Mouse (Mus musculus) B cell, adult 62 days (primary cell): Measurements from ENCODE around the gene Olfr119. TPM values are rescaled to one million over a fixed set of nuclear protein-coding genes. Genes with fewer than 3 reads are reported as not detected.

Experiments used
- total RNA-seq: library from RNA; stranded (reverse); gene quantifications from 4 replicates; pipeline ENCODE4 v1.2.4, GENCODE M21; 2023

The Olfr119 gene
- total RNA-seq, result not detected in 4 replicates

DNA sequence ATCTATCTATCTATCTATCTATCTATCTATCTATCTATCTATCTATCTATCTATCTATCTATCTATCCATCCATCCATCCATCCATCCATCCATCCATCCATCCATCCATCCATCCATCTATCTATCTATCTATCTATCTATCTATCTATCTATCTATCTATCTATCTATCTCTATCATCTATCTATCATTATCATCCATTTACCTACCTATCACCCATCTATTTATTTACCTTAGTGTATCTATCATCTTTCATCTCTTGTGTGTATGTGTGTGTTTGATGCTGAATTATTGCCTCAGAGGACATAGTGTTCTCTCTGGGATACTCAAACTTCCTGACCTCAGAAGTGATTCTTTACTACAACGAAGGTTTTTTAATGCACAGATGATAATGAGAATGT is at the start of gene Olfr119:
Olfr119 (plus strand) TSS at position 301 of the 400 bp plus-strand sequence.

DNA sequence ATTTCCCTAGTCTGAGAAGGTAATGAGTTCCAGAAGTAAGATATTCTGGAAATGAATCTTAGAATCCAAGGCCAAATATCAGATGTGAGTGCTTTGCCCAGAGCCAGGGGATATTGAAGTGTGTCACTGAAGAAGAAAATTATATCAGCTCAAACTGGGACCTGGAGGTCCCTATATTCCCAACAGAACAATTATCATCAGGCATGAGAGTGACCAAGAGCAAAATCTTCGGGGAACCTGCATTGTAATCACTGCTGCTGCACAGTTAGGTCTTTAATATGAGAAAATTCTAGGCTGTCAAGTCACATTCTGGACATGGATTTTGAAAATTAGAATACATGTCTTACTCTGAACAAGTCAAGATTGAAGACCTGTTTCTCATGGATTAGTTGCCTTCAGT is 32.7 kb upstream of the Olfr119 start, which contains the start of gene Olfr117:
Olfr117 (minus strand) TSS at position 101 of the 400 bp plus-strand sequence.

DNA sequence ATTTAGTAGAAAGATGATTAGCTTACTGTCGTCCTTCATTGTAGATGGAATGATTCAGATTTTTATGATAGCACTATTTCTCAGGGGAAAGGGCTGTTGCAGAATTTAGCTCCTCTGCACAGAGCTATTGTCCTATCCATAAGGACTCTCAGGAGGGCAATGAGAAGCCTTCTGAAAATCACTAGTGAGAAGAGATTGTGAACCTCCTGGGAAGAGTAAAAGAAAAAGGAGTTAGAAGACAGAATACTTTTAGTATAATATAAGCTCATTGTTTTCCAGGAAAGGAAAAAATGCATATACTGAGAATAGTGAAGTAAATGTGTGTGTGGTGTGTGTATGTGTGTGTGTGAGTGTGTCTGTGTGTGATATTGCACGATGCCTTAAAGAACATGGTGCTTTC is 29.7 kb upstream of the Olfr119 start, which contains the start of gene Olfr118:
Olfr118 (plus strand) TSS at position 301 of the 400 bp plus-strand sequence.

DNA sequence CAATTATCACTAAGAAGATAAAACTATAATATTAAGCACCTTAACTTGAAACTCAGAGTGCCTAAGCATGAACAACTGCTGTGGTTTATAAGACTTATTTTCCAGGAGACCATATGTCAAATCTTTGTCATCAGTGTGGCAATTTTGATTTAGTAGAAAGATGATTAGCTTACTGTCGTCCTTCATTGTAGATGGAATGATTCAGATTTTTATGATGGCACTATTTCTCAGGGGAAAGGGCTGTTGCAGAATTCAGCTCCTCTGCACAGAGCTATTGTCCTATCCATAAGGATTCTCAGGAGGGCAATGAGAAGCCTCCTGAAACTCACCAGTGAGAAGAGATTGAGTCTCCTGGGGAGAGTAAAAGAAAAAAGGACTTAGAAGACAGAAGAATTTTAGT is 25.1 kb downstream of the Olfr119 start, which contains the start of gene Olfr120:
Olfr120 (plus strand) TSS at position 301 of the 400 bp plus-strand sequence.

Other genes starting within 250 kb of the Olfr119 start
- gene Olfr109, start 237.6 kb upstream of the Olfr119 start, total RNA-seq, result not detected in 4 replicates
- gene H2-M2, start 213.0 kb upstream of the Olfr119 start, total RNA-seq, result not detected in 4 replicates
- gene Olfr110, start 204.1 kb upstream of the Olfr119 start, total RNA-seq, result not detected in 4 replicates
- gene Olfr111, start 188.5 kb upstream of the Olfr119 start, total RNA-seq, result not detected in 4 replicates
- gene Olfr112, start 127.1 kb upstream of the Olfr119 start, total RNA-seq, result not detected in 4 replicates
- gene Olfr113, start 118.9 kb upstream of the Olfr119 start, total RNA-seq, result not detected in 4 replicates
- gene Olfr114, start 103.8 kb upstream of the Olfr119 start, total RNA-seq, result not detected in 4 replicates
- not detected in 4 replicates for gene Olfr115, start 69.5 kb upstream of the Olfr119 start, total RNA-seq
- gene Olfr116, start 69.4 kb upstream of the Olfr119 start, total RNA-seq, result not detected in 4 replicates
- not detected in 4 replicates for gene Olfr117, start 32.8 kb upstream of the Olfr119 start, total RNA-seq
- gene Olfr118, start 29.6 kb upstream of the Olfr119 start, total RNA-seq, result not detected in 4 replicates
- gene Olfr120, start 25.2 kb downstream of the Olfr119 start, total RNA-seq, result not detected in 4 replicates
- gene Olfr121, start 52.3 kb downstream of the Olfr119 start, total RNA-seq, result not detected in 4 replicates
- not detected in 4 replicates for gene Olfr122, start 72.0 kb downstream of the Olfr119 start, total RNA-seq
- not detected in 4 replicates for gene Olfr123, start 97.0 kb downstream of the Olfr119 start, total RNA-seq
- not detected in 4 replicates for gene Olfr124, start 103.3 kb downstream of the Olfr119 start, total RNA-seq
- not detected in 4 replicates for gene Olfr125, start 136.4 kb downstream of the Olfr119 start, total RNA-seq
- not detected in 4 replicates for gene Olfr126, start 150.9 kb downstream of the Olfr119 start, total RNA-seq
- not detected in 4 replicates for gene Olfr127, start 203.9 kb downstream of the Olfr119 start, total RNA-seq
- not detected in 4 replicates for gene Olfr128, start 224.0 kb downstream of the Olfr119 start, total RNA-seq